Mouse (Mus musculus): Measurements from ENCODE around the gene Nfatc2ip.
"Not testable (repeated sequence)": the region's sequence is repeated elsewhere in the genome, so short reads cannot be mapped to it uniquely, and the experiment has no call there.

The Nfatc2ip gene

GRCm38 (mm10) chr7:126397822-126398221 is 1.3 kb upstream of the Nfatc2ip start:
- H3K4me1 ChIP-seq (replicated peaks; ENCODE audit: low read depth, low read length): peaks cover 45% of the 10 kb centered on the region
- TF ChIP-seq CTCF (conservative IDR thresholded peaks at IDR 0.05; ENCODE audit: low read length) (no peak), POU5F1 (IDR thresholded peaks at IDR 0.05; ENCODE audit: borderline replicate concordance, low read length) (no peak), NANOG (IDR thresholded peaks at IDR 0.05; ENCODE audit: borderline replicate concordance, low read length) (no peak)
- H3K27me3 ChIP-seq (ENCODE audit: insufficient read depth, low read length): no peaks in the 10 kb centered on the region
- H3K36me3 ChIP-seq (ENCODE audit: insufficient read depth, low read length): peaks cover 24% of the 10 kb centered on the region
- H3K9me3 ChIP-seq (ENCODE audit: low read length): no peaks in the 10 kb centered on the region
- no peak overlapping the region for H3K4me3 ChIP-seq (replicated peaks; ENCODE audit: low read length)

- peaks cover 45% of the 10 kb centered on the region for H3K4me1 ChIP-seq (replicated peaks; ENCODE audit: low read depth, low read length)
- TF ChIP-seq POU5F1 (IDR thresholded peaks at IDR 0.05; ENCODE audit: borderline replicate concordance, low read length) (no peak), NANOG (IDR thresholded peaks at IDR 0.05; ENCODE audit: borderline replicate concordance, low read length) (no peak), CTCF (conservative IDR thresholded peaks at IDR 0.05; ENCODE audit: low read length) (no peak)
- H3K9me3 ChIP-seq (ENCODE audit: low read length): no peaks in the 10 kb centered on the region
- H3K27me3 ChIP-seq (ENCODE audit: insufficient read depth, low read length): no peaks in the 10 kb centered on the region
- H3K36me3 ChIP-seq (ENCODE audit: insufficient read depth, low read length): peaks cover 24% of the 10 kb centered on the region
- peak overlapping the region; percentile 21 for H3K4me3 ChIP-seq (replicated peaks; ENCODE audit: low read length)
Measured at GRCm38 (mm10) chr7:126397221-126397620, 684 bp upstream of the Nfatc2ip start.

GRCm38 (mm10) chr7:126392086-126392884 is 4.3 kb downstream of the Nfatc2ip start:
- H3K9me3 ChIP-seq (ENCODE audit: low read length); H3K27me3 ChIP-seq (ENCODE audit: insufficient read depth, low read length): not testable (repeated sequence)
- peak; percentile 92 for TF ChIP-seq NANOG (IDR thresholded peaks at IDR 0.05; ENCODE audit: borderline replicate concordance, low read length)
- Histone ChIP-seq H3K4me3 (replicated peaks; ENCODE audit: low read length) (peak overlapping the region; percentile 39), H3K4me1 (replicated peaks; ENCODE audit: low read depth, low read length) (peaks cover 81% of the 10 kb centered on the region), H3K36me3 (ENCODE audit: insufficient read depth, low read length) (peaks cover 72% of the 10 kb centered on the region)

- Histone ChIP-seq H3K9me3 (ENCODE audit: low read length) (no peaks in the 10 kb centered on the region), H3K36me3 (ENCODE audit: insufficient read depth, low read length) (peaks cover 87% of the 10 kb centered on the region), H3K4me3 (replicated peaks; ENCODE audit: low read length) (no peak overlapping the region), H3K27me3 (ENCODE audit: insufficient read depth, low read length) (no peaks in the 10 kb centered on the region), H3K4me1 (replicated peaks; ENCODE audit: low read depth, low read length) (peaks cover 73% of the 10 kb centered on the region)
- TF ChIP-seq NANOG (IDR thresholded peaks at IDR 0.05; ENCODE audit: borderline replicate concordance, low read length) (no peak), POU5F1 (IDR thresholded peaks at IDR 0.05; ENCODE audit: borderline replicate concordance, low read length) (no peak), CTCF (conservative IDR thresholded peaks at IDR 0.05; ENCODE audit: low read length) (no peak)
Measured at GRCm38 (mm10) chr7:126388185-126388584, 8.4 kb downstream of the Nfatc2ip start.

GRCm38 (mm10) chr7:126383565-126383964 is 13.0 kb downstream of the Nfatc2ip start:
- peaks cover 39% of the 10 kb centered on the region for H3K4me1 ChIP-seq (replicated peaks; ENCODE audit: low read depth, low read length)
- no peak overlapping the region for H3K4me3 ChIP-seq (replicated peaks; ENCODE audit: low read length)
- peaks cover 66% of the 10 kb centered on the region for H3K36me3 ChIP-seq (ENCODE audit: insufficient read depth, low read length)
- H3K27me3 ChIP-seq (ENCODE audit: insufficient read depth, low read length): no peaks in the 10 kb centered on the region
- TF ChIP-seq NANOG (IDR thresholded peaks at IDR 0.05; ENCODE audit: borderline replicate concordance, low read length) (no peak), CTCF (conservative IDR thresholded peaks at IDR 0.05; ENCODE audit: low read length) (no peak), POU5F1 (IDR thresholded peaks at IDR 0.05; ENCODE audit: borderline replicate concordance, low read length) (no peak)
- H3K9me3 ChIP-seq (ENCODE audit: low read length): no peaks in the 10 kb centered on the region

GRCm38 (mm10) chr7:126377278-126378158 is 19.0 kb downstream of the Nfatc2ip start, which contains the start of gene Spns1:
Gene Spns1 (minus strand): TSS chr7:126377450.
- peaks cover 50% of the 10 kb centered on the region for H3K36me3 ChIP-seq (ENCODE audit: insufficient read depth, low read length)
- peaks cover 61% of the 10 kb centered on the region for H3K4me1 ChIP-seq (replicated peaks; ENCODE audit: low read depth, low read length)
- peak within 1 kb of the TSS; percentile 100 for H3K4me3 ChIP-seq (replicated peaks; ENCODE audit: low read length)
- H3K9me3 ChIP-seq (ENCODE audit: low read length): no peaks in the 10 kb centered on the region
- no peaks in the 10 kb centered on the region for H3K27me3 ChIP-seq (ENCODE audit: insufficient read depth, low read length)
- peak; percentile 45; the same call in 1 of the 2 replicates for TF ChIP-seq NANOG (IDR thresholded peaks at IDR 0.05; ENCODE audit: borderline replicate concordance, low read length)
- peak; percentile 84 for TF ChIP-seq CTCF (conservative IDR thresholded peaks at IDR 0.05; ENCODE audit: low read length)
- no peak for TF ChIP-seq POU5F1 (IDR thresholded peaks at IDR 0.05; ENCODE audit: borderline replicate concordance, low read length)

GRCm38 (mm10) chr7:126376903-126377277 is 19.6 kb downstream of the Nfatc2ip start:
- no peaks in the 10 kb centered on the region for H3K27me3 ChIP-seq (ENCODE audit: insufficient read depth, low read length)
- H3K4me1 ChIP-seq (replicated peaks; ENCODE audit: low read depth, low read length): peaks cover 67% of the 10 kb centered on the region
- H3K4me3 ChIP-seq (replicated peaks; ENCODE audit: low read length): peak overlapping the region; percentile 100
- H3K9me3 ChIP-seq (ENCODE audit: low read length): no peaks in the 10 kb centered on the region
- no peak for TF ChIP-seq NANOG (IDR thresholded peaks at IDR 0.05; ENCODE audit: borderline replicate concordance, low read length)
- no peak for TF ChIP-seq CTCF (conservative IDR thresholded peaks at IDR 0.05; ENCODE audit: low read length)
- TF ChIP-seq POU5F1 (IDR thresholded peaks at IDR 0.05; ENCODE audit: borderline replicate concordance, low read length): no peak
- H3K36me3 ChIP-seq (ENCODE audit: insufficient read depth, low read length): peaks cover 50% of the 10 kb centered on the region

GRCm38 (mm10) chr7:126375012-126375411 is 21.5 kb downstream of the Nfatc2ip start:
- Histone ChIP-seq H3K27me3 (ENCODE audit: insufficient read depth, low read length) (no peaks in the 10 kb centered on the region), H3K9me3 (ENCODE audit: low read length) (no peaks in the 10 kb centered on the region), H3K4me3 (replicated peaks; ENCODE audit: low read length) (peak overlapping the region; percentile 20; the same call in 1 of the 2 replicates), H3K4me1 (replicated peaks; ENCODE audit: low read depth, low read length) (peaks cover 82% of the 10 kb centered on the region), H3K36me3 (ENCODE audit: insufficient read depth, low read length) (peaks cover 65% of the 10 kb centered on the region)
- no peak for TF ChIP-seq NANOG (IDR thresholded peaks at IDR 0.05; ENCODE audit: borderline replicate concordance, low read length)
- TF ChIP-seq CTCF (conservative IDR thresholded peaks at IDR 0.05; ENCODE audit: low read length): peak; percentile 10; the same call in 1 of the 2 replicates
